Mouse (Mus musculus): Measurements from ENCODE around the gene Klk13.

- TF ChIP-seq CTCF (conservative IDR thresholded peaks at IDR 0.05 in 1 of 2, IDR thresholded peaks at IDR 0.05 in 1 of 2; ENCODE audit: low read depth in 2 of 2, low read length in 2 of 2): no peak
- TF ChIP-seq POLR2A (IDR thresholded peaks at IDR 0.05; ENCODE audit: low read depth, low read length): no peak
- TF ChIP-seq USF2 (conservative IDR thresholded peaks at IDR 0.05; ENCODE audit: low read depth, low read length): no peak
- TF ChIP-seq KAT2A (IDR thresholded peaks at IDR 0.05; ENCODE audit: insufficient replicate concordance, low read length): no peak
- TF ChIP-seq POLR2AphosphoS2 (IDR thresholded peaks at IDR 0.05; ENCODE audit: low read depth, low read length): no peak
- no peak for TF ChIP-seq EP300 (IDR thresholded peaks at IDR 0.05; ENCODE audit: low read length)
- no peak for TF ChIP-seq NRF1 (IDR thresholded peaks at IDR 0.05; ENCODE audit: low read depth, low read length)
- TF ChIP-seq SIN3A (IDR thresholded peaks at IDR 0.05; ENCODE audit: low read length): no peak
- no peak for TF ChIP-seq MXI1 (IDR thresholded peaks at IDR 0.05; ENCODE audit: low read depth, low read length)
- no peak for TF ChIP-seq E2F4 (IDR thresholded peaks at IDR 0.05; ENCODE audit: insufficient replicate concordance, low read depth, low read length)
- TF ChIP-seq JUND (conservative IDR thresholded peaks at IDR 0.05; ENCODE audit: low read depth, low read length): no peak
- no peak for TF ChIP-seq MAFK (IDR thresholded peaks at IDR 0.05; ENCODE audit: insufficient replicate concordance, low read length)
These were observed 35.4 kb downstream of the Klk13 start for GRCm38 (mm10) chr7:43747788-43748187.
